ENCODE assay signal across 8 mouse cellular contexts in genomic region chr14:78848941-78849911, GRCm38 (mm10). TPM values are rescaled to one million over a fixed set of nuclear protein-coding genes. Genes with fewer than 3 reads are reported as not detected.
A peak's percentile ranks its signal among the peaks of the same experiment; 100 is the strongest.
DNase-seq lines count a peak whose midpoint lies in the region; ATAC-seq lines count a peak whose summit lies in the region.

Gene Vwa8 (plus strand): TSS chr14:78849052.

- WGBS in forebrain, embryonic 11.5 days, result 3% methylated on average over 60 of the region's 61 CpGs
- 3% methylated on average over 55 of the region's 61 CpGs for WGBS in heart, embryonic 15.5 days
- WGBS in liver, embryonic 13.5 days (ENCODE audit: insufficient replicate concordance), result 2% methylated on average over 59 of the region's 61 CpGs
- 3% methylated on average over 57 of the region's 61 CpGs for WGBS in stomach, embryonic 14.5 days

- no peaks in the 10 kb centered on the region for H3K27me3 ChIP-seq in forebrain, embryonic 11.5 days (ENCODE audit: control insufficient read depth, insufficient read depth, low read length)
- H3K27me3 ChIP-seq in heart, embryonic 15.5 days, result no peaks in the 10 kb centered on the region
- no peaks in the 10 kb centered on the region for H3K27me3 ChIP-seq in liver, embryonic 13.5 days
- no peaks in the 10 kb centered on the region for H3K27me3 ChIP-seq in stomach, embryonic 14.5 days (ENCODE audit: control insufficient read depth, insufficient read depth, low read length)

- peak within 1 kb of the TSS; percentile 75 for H3K4me3 ChIP-seq in forebrain, embryonic 11.5 days (ENCODE audit: low read depth, low read length)
- H3K4me3 ChIP-seq in heart, embryonic 15.5 days, result peak within 1 kb of the TSS; percentile 98
- H3K4me3 ChIP-seq in liver, embryonic 13.5 days (replicated peaks), result peak within 1 kb of the TSS; percentile 78
- H3K4me3 ChIP-seq in stomach, embryonic 14.5 days (ENCODE audit: low read depth, low read length), result peak within 1 kb of the TSS; percentile 82

- no peaks in the 10 kb centered on the region for H3K4me1 ChIP-seq in forebrain, embryonic 11.5 days (replicated peaks; ENCODE audit: control insufficient read depth, insufficient read depth, low read length)
- H3K4me1 ChIP-seq in heart, embryonic 15.5 days (replicated peaks), result peaks cover 28% of the 10 kb centered on the region
- peaks cover 38% of the 10 kb centered on the region for H3K4me1 ChIP-seq in liver, embryonic 13.5 days (replicated peaks)
- peaks cover 18% of the 10 kb centered on the region for H3K4me1 ChIP-seq in stomach, embryonic 14.5 days (ENCODE audit: control insufficient read depth, insufficient read depth, low read length)

- peak; percentile 48 to 51 for DNase-seq in CD8-positive naive resting alpha-beta T cell, adult 2 months (ENCODE audit: low read depth in 2 of 2, low spot score in 2 of 2)
- DNase-seq in c-Kit-positive CD71-negative TER-119-negative erythroid progenitor cells, embryonic 14.5 days (ENCODE audit: low read depth), result peak; percentile 50
- peak; percentile 91 for DNase-seq in forebrain, embryonic 11.5 days (ENCODE audit: low spot score)
- DNase-seq in kidney, postnatal 14 days, result peak; percentile 95
- DNase-seq in liver, embryonic 13.5 days, result peak; percentile 66
- peak; percentile 62 to 65 for DNase-seq in natural killer cell, adult 2 months (ENCODE audit: low spot score in 2 of 2)

- no peaks in the 10 kb centered on the region for H3K9me3 ChIP-seq in forebrain, embryonic 11.5 days (ENCODE audit: control insufficient read depth, low read length)
- no peaks in the 10 kb centered on the region for H3K9me3 ChIP-seq in heart, embryonic 15.5 days (replicated peaks)
- no peaks in the 10 kb centered on the region for H3K9me3 ChIP-seq in liver, embryonic 13.5 days (replicated peaks)
- H3K9me3 ChIP-seq in stomach, embryonic 14.5 days (ENCODE audit: control insufficient read depth, low read depth, low read length), result no peaks in the 10 kb centered on the region

- H3K9ac ChIP-seq in forebrain, embryonic 11.5 days (ENCODE audit: low read length), result peak within 1 kb of the TSS; percentile 91
- H3K9ac ChIP-seq in heart, embryonic 15.5 days, result peak within 1 kb of the TSS; percentile 96
- peak within 1 kb of the TSS; percentile 82 for H3K9ac ChIP-seq in liver, embryonic 13.5 days
- H3K9ac ChIP-seq in stomach, embryonic 14.5 days (replicated peaks; ENCODE audit: low read depth, low read length), result peak within 1 kb of the TSS; percentile 64

- H3K36me3 ChIP-seq in forebrain, embryonic 11.5 days (ENCODE audit: control insufficient read depth, insufficient read depth, low read length), result no peaks in the 10 kb centered on the region
- no peaks in the 10 kb centered on the region for H3K36me3 ChIP-seq in heart, embryonic 15.5 days
- H3K36me3 ChIP-seq in liver, embryonic 13.5 days, result no peaks in the 10 kb centered on the region
- H3K36me3 ChIP-seq in stomach, embryonic 14.5 days (ENCODE audit: control insufficient read depth, insufficient read depth, low read length), result no peaks in the 10 kb centered on the region

- H3K4me2 ChIP-seq in forebrain, embryonic 11.5 days (ENCODE audit: low read depth, low read length, severe bottlenecking), result peak within 1 kb of the TSS; percentile 75
- H3K4me2 ChIP-seq in heart, embryonic 15.5 days, result peak within 1 kb of the TSS; percentile 79
- peak within 1 kb of the TSS; percentile 84 for H3K4me2 ChIP-seq in liver, embryonic 13.5 days
- H3K4me2 ChIP-seq in stomach, embryonic 14.5 days (replicated peaks; ENCODE audit: low read depth, low read length), result peak within 1 kb of the TSS; percentile 78

- ATAC-seq in forebrain, embryonic 11.5 days (replicated peaks; ENCODE audit: low FRiP score), result peak; percentile 92
- peak; percentile 88 for ATAC-seq in heart, embryonic 15.5 days (replicated peaks; ENCODE audit: insufficient number of reproducible peaks, insufficient read depth, low FRiP score, low read depth)
- ATAC-seq in liver, embryonic 13.5 days (ENCODE audit: low read depth), result peak; percentile 84
- ATAC-seq in stomach, embryonic 14.5 days (ENCODE audit: insufficient number of reproducible peaks, insufficient read depth, low FRiP score, low read depth), result peak; percentile 90

- H3K27ac ChIP-seq in forebrain, embryonic 11.5 days (ENCODE audit: low read depth, low read length), result no peak within 1 kb of the TSS; the same call in 1 of the 2 replicates
- peak within 1 kb of the TSS; percentile 97 for H3K27ac ChIP-seq in heart, embryonic 15.5 days
- H3K27ac ChIP-seq in liver, embryonic 13.5 days, result peak within 1 kb of the TSS; percentile 80
- peak within 1 kb of the TSS; percentile 78 for H3K27ac ChIP-seq in stomach, embryonic 14.5 days (ENCODE audit: low read length)

RNA-seq across cellular contexts. Expression of gene Vwa8, which starts in this region (rescaled TPM):
- polyA plus RNA-seq in forebrain, embryonic 11.5 days (2014; fragmentation: Nextera tagmentation; extraction: Ambion mirVana), result 9.2 and 10.4 TPM in 2 replicates
- 15.5 and 17.6 TPM in 2 replicates for polyA plus RNA-seq in heart, embryonic 15.5 days (2015; fragmentation: Nextera tagmentation; extraction: Ambion mirVana)
- polyA plus RNA-seq in liver, embryonic 13.5 days (2015; fragmentation: Nextera tagmentation; extraction: Ambion mirVana), result 6.0 and 8.0 TPM in 2 replicates
- 14.7 and 16.2 TPM in 2 replicates for polyA plus RNA-seq in stomach, embryonic 14.5 days (2014; fragmentation: Nextera tagmentation; extraction: Ambion mirVana)
